Comparison of ENCODE assay signal across 9 mouse cellular contexts in the genomic region with DNA sequence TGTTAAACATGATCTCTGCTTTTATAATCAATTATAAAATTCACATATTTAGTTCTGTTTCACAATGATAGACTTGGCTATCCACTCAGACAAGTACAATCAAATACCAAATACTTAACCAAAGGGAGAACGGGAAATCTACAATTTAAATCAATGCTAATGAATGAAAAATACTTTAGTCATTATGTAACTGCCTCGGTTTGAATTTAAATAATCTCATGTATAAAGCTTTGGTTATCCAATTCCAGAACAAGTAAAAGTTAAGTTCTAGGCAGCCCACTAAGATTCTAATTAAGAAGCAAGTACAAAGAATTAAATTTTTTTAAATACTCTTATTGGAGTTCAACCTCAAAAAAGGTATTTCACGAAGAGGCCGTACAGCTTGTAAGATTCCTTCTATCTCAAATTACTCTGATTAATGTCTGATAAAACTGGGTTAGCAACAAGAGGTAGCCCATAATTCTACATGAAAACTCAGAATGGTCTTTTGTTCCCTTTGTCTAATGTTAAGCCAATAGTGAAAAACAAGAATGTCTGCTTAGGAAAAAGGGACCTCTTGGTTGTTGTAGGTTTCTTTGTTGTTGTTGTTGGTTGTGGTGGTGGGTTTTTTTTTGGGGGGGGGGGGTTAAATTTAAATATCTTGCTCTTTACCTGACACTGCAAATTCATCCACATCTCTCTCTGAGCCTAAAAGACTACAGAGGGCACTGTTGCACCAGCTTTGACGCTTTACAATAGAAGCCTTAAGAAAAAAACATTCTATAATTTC. TPM values are rescaled to one million over a fixed set of nuclear protein-coding genes. Genes with fewer than 3 reads are reported as not detected.
DNase-seq lines count a peak whose midpoint lies in the region; ATAC-seq lines count a peak whose summit lies in the region.
"Had no signal": no experiment of that assay in that cellular context is flagged by ENCODE, and none has a peak within 500 bp of the region (broad histone marks: within the 10 kb centered on the region; RNA-seq: fewer than 3 reads in every experiment).

No protein-coding gene starts in this region.

- H3K27me3 ChIP-seq in neural tube, embryonic 13.5 days, result no peaks in the 10 kb centered on the region
- H3K27me3 ChIP-seq: lung, embryonic 15.5 days had no signal

- H3K4me1 ChIP-seq in neural tube, embryonic 13.5 days (replicated peaks), result peaks cover 11% of the 10 kb centered on the region

- H3K36me3 ChIP-seq in neural tube, embryonic 13.5 days, result no peaks in the 10 kb centered on the region
- H3K36me3 ChIP-seq: lung, embryonic 15.5 days had no signal

- H3K4me2 ChIP-seq in neural tube, embryonic 13.5 days, result no peak overlapping the region
- H3K4me2 ChIP-seq: lung, embryonic 15.5 days had no signal

- DNase-seq in embryo, embryonic 10 days (ENCODE audit: low spot score), result peak; percentile 66
- DNase-seq in embryo, embryonic 9.5 days (ENCODE audit: extremely low spot score), result no peak
- peak; percentile 42 for DNase-seq in right cerebral cortex, adult 18-20 months
- DNase-seq in right cerebral cortex, postnatal 36 days (ENCODE audit: low spot score in 2 of 2), result no peak
- peak; percentile 68 for DNase-seq in kidney, postnatal 10 days
- DNase-seq in gastrocnemius, postnatal 4 days (ENCODE audit: low spot score in 2 of 2), result no peak
- DNase-seq in thymus, postnatal 14 days, result no peak

- no peak overlapping the region for H3K9ac ChIP-seq in neural tube, embryonic 13.5 days
- H3K9ac ChIP-seq: lung, embryonic 15.5 days had no signal

- WGBS in neural tube, embryonic 13.5 days, result 27% methylated on average over 5 of the region's 5 CpGs

- ATAC-seq in neural tube, embryonic 13.5 days (ENCODE audit: low read depth), result peak; percentile 67; the same call in 1 of the 2 replicates

- no peaks in the 10 kb centered on the region for H3K9me3 ChIP-seq in neural tube, embryonic 13.5 days
- H3K9me3 ChIP-seq: lung, embryonic 15.5 days had no signal

- no peak overlapping the region for H3K27ac ChIP-seq in neural tube, embryonic 13.5 days (replicated peaks)
- H3K27ac ChIP-seq: lung, embryonic 15.5 days had no signal

- H3K4me3 ChIP-seq in neural tube, embryonic 13.5 days, result no peak overlapping the region
- H3K4me3 ChIP-seq: lung, embryonic 15.5 days had no signal

RNA-seq across cellular contexts. Expression of a gene that starts 32.8 kb away (rescaled TPM):
- 16.0 and 16.4 TPM in 2 replicates for polyA plus RNA-seq in neural tube, embryonic 13.5 days (2015; fragmentation: Nextera tagmentation; extraction: Ambion mirVana)
- total RNA-seq in gastrocnemius, postnatal 4 days (2021), result 1 to 10 TPM; 7.2 to 7.3 TPM

Comparison
In these comparisons a context has a peak if more than half of its experiments do, and no peak if none do; other contexts are left out.
1. DNase-seq: peak in embryo, embryonic 10 days (single experiment), right cerebral cortex, adult 18-20 months (single experiment) and kidney, postnatal 10 days (single experiment); none in embryo, embryonic 9.5 days (single experiment), right cerebral cortex, postnatal 36 days (0 of 2), gastrocnemius, postnatal 4 days (0 of 2) and thymus, postnatal 14 days (single experiment).